Mouse (Mus musculus) v-Abl transformed pro-B cells (cell line): ENCODE data around the gene Mif.
"Not testable (repeated sequence)": the region's sequence is repeated elsewhere in the genome, so short reads cannot be mapped to it uniquely, and the experiment has no call there.

Source experiments
- in situ Hi-C, 2 experiments: fragments of 400-800 bp; cut with MboI; formaldehyde crosslinking; loops; one replicate each; pipeline ENCODE4 v1.15.1; 2025; ENCODE audit not compliant: unreplicated experiment in 2 of 2

Gene Mif

DNA sequence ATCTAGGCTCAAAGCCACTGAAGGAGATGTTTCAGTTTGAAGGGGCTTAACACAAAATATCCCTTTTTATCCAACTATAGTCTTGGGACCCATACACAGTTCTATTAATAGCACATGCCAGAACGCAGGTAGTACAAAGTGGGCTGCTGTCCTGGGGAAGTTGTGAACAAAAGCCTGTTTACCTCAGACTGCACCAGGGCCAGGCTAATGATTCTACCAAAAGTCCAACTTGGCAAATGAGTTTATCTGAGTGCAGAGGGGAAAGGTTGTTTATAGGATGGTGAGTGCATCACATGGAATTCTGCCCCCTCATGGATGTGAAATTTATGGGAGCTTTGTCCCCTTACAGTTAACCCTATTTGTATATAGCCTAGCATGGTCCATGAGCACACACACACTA lies 15.2 kb downstream of the Mif start:
- in situ Hi-C loops: no loop called here

DNA sequence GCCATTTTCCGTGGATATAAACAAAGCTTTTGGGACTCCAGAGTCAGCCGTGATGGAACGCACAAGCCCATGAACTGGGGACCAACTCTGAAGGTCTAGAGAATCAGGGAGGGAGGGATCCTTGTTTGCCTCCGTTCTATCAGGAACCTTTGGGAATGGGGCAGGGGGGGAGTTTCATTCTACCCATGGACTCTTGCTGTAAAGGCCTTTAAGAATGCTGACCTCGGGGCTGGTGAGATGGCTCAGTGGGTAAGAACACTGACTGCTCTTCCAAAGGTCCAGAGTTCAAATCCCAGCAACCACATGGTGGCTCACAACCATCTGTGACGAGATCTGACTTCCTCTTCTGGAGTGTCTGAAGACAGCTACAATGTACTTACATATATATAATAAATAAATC lies 16.1 kb downstream of the Mif start:
- in situ Hi-C loops: not testable (repeated sequence)

DNA sequence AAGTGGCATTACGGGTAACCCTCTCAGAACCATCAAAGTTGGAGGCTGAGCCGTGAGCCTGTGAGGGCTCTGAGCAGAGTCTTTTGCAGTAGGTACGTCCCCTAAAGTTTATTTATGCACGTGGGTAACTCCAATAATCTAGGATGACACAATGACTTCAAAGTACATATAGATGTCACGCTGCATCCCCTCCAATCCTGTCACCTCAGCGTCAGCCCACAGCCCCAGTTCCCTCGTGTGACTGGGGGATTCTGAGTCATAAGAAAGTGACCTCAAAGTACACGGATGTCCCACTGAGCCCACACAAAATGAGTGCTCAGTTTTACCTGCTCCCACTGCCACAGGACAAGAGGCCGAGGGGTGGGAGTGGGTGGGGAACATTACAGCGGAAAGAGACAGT lies 20.9 kb downstream of the Mif start:
- in situ Hi-C loops: no loop called here

DNA sequence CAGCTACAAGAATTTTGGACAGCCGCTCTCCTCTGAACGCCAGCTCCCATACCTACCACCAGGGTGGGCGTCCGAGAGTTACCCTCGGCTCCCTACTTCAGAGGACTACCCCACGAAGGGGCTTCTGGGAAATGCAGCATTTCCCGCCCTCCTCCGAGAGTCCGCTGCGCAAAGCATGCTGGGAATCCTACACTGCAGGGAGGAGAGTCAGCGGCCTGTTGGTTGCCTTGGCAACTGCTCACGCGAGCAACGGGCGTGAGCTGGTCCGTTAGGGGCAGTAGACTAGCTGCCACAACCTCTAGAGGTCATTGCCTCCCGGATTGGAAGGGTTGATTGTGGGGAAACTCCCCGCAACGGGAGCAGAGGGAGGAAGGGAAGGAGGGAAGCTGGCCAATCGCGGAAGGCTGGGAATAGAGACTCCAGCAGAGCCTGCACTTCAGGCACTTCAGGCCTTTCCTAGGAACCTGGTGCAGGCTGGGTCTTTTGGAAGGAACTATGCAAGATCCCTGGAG lies 22.7 kb downstream of the Mif start, which contains the start of gene Gstt2:
TSS of gene Gstt2 (minus strand) at position 177 of the 512 bp plus-strand sequence.
- in situ Hi-C loops: no loop called here

DNA sequence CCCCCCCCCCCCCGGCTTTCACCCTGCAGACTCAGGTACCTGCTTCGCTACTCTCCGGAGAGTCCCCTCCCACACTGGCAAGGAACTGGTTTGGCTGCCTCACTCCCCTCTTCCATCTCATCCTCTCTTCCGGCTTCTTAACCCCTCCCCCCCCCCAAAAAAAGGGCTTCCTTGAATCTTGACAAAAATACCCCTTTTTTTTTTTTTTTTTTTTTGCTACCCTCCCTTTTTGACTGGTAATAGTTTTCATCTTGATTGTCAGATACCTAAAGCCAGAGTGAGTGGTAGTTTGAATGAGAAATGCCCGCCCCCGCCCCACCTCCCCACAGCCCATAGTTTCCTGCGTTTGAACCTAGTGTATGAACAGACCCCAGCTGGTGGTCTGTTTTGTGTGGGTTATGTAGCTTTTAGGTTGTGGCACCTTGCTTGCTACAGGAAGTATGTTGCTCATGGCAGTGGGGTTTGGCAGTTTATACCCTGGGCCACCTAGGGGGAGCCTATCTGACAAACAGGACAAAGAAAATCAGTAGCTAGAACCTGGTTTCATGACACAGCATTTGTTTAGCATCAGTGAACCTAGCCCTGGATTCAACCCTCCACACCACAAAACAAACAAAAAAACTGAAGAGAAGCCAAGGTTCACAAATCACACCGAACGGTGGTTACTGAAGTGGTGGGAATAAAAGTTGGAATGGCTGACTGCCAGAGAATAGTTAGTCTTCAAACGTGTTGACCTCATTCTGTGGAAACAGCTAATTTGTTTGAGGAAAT lies 24.1 kb downstream of the Mif start:
- in situ Hi-C loops: no loop called here

DNA sequence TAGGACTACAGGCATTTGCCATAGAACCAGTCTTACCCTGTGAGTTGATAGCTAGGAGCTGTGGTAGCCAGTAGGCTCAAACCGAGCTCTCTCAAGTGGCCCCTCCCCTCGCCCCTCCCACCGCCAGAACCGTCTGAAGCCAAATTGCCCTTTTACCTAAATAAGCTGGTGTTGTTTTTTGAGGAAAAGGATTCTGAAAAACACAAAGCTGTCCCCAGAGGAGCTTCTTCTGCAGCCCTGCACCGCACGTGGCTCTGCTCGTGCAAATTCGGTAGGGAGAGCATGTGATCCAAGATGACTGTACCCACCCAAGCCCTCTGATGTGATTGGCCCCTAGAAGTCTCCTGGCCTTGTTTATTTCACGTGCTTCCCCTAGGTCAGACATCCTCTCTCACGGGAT lies 24.7 kb downstream of the Mif start:
- in situ Hi-C loops: no loop called here

DNA sequence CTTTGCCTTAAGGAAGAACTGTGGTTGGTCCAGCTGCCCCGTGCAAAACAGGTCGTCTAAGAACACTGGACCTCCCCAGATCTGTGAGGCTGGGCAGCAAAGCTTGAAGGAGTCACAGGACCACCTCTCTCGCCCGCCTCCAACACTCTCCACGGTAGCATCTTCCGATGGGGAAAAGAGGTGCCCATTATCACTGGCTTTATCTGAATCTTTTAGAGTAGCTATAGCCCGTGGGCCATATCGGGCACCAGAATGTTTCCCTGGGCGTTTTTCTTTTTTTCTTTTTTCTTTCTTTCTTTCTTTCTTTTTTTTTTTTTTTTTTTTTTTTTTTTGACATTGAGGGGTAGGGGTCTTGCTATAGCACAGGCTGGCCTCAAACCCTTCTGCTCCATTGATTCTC lies 25.3 kb downstream of the Mif start:
- in situ Hi-C loops: loop anchor here in 1 of 2 experiments (5.0 kb wide), 1 partner anchor 67 kb away; no protein-coding TSS in a partner anchor

DNA sequence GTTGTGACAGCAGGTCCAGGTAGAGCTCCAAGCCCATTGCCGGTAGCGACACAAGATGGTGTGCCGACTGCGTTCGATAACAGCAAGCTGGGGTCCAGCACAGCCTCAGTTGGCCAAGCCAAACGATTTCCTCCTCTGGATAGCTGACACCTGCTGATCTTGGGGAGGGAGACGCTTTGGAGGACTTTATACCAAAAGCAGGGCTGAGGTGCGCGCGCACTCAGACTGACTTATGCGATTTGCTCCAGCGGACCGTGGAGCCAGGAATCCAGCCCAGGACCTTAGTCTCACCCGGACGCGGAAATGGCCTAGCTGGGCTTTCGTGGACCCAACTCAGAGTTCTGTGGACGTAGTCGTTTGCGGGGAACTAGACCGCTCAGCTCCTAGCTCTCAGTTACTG lies 25.8 kb downstream of the Mif start:
- in situ Hi-C loops: loop anchor here in 1 of 2 experiments (5.0 kb wide), 1 partner anchor 67 kb away; no protein-coding TSS in a partner anchor

DNA sequence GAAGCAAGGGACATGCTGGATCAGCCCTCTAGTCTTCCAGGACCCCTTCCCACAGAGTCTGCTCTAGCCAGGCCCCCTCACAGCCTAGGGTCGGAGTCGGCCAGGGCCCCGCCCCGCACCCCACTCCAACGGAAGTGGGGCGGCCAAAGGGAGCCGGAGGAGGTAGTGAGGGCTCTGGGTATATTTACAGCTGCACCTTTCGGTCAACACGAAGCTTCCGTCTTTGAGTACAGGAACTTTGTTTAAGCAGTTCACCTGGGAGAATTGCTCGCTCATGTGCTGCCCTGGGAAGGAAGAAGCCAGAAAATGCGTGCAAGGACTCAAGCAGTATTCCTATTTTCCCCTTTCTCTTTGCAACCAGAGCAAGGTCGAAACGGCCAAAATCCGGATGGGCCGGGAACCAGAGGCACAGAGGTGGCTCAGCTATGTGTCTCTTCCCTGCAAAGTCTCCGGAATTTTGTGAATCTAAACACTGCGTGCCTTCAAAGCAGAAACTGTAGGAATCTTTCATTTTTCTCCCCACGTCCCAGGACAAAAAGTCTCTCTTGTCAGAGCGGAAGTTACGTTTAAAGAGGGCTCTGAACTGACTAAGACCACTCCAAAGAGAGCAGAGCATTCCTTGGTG lies 26.5 kb downstream of the Mif start:
- in situ Hi-C loops: loop anchor here in 1 of 2 experiments (5.0 kb wide), 1 partner anchor 66 kb away; no protein-coding TSS in a partner anchor

DNA sequence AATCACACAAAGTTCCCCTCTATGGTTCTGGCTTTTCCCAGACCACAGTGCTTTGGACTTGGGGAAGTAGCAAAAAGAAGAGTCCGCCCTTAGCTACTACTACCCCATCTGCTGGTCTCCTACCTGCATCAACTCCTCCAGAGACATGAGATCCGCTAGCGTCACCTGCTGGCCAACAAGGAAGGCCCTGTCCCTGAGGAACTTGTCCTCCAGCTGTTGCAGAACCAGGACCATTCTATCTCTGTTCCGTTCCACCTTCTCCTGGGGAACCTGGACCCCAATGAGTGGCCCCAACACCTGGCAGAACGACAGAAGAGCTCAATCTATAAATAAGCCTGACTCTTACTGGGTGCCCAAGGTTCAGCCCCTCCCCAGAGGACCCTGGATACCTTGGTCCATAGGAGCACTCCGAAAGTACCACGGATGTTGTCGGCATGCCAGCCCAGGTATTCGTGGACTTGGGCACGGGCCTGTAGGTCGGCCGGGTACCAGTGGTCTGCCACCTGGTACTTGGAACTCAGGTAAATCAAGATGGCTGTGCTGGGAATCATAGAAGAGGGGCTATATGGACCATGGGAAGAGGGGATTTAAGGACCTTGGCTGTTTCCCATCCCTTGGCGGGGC lies 27.7 kb downstream of the Mif start:
- in situ Hi-C loops: loop anchor here in 1 of 2 experiments (5.0 kb wide), 1 partner anchor 65 kb away; no protein-coding TSS in a partner anchor

DNA sequence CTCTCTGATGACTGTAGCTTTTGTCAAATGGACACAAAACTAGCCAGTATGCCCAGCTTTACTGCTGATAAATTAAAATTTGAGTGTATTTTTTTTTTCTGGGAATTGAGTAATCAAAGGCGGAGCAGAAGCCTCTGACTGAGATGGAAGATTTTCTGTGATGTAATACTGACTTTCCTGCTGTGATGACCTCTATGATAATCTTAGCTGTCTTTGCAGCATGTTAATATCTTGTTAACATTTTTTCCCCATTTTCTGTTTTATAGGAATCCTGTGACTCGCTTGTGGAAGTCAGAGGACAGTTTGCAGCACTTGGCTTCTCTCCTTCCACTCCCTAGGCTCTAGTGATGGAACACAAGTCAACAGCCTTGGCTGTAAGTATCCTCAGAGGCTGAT lies 29.8 kb downstream of the Mif start:
- in situ Hi-C loops: loop anchor here in 1 of 2 experiments (5.0 kb wide), 1 partner anchor 63 kb away; no protein-coding TSS in a partner anchor

DNA sequence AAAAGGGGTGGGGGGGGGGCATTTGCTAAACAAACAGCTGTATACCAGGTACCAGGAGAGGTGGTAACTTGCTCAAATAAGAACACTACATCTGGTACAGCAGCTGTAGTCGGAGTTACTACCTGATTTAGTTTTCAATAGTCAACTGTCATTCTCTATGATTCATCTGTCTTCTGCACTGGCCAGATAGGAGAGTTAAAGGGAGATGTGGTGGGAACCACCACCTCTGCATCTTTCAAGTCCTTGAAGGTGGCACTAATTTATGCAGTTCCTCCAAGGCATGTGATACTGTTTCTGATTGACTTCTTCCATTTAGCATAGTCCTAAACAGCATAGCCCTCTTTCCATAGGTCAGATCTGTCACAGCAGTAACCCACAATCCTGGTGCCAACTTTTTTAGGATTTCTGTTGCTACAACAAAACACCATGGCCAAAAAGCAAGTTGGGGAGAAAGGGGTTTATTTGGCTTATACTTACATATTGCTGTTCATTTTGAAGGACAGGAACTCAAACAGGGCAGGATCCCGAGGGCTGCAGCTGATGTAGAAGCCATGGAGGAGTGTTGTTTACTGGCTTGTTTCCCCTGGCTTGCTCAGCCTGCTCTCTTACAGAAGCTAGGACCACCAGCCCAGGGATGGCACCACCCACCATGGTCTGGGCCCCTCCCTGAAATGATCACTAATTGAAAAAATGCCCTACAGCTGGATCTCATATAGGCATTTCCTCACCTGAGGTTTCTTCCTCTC lies 30.3 kb downstream of the Mif start:
- in situ Hi-C loops: loop anchor here (5.0 kb wide), 2 partner anchors 47 to 62 kb away; partner anchors contain the start of genes Gm20441 (in 1 of the 2) and Gstt3 (in 1 of the 2)

DNA sequence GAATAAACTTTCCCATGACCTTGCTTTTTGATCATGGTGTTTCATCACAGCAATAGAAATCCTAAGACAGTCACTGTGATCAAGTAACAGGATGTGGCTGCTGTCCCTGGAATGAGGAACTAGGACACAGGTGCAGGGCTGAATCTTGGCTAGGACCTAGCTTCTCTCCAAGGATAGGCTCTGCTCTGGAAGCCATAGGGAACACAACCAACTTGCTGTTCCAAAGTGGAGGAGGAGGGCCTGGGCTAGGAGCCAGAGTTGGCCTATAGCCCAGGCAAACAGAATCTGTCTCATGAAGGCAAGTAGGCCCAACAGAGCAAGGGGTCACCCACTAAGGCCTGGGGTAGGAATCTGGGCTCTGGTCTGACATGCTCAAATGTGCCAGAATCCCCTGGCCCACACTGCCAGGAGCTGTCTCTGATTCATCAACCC lies 31.5 kb downstream of the Mif start:
- in situ Hi-C loops: loop anchor here in 1 of 2 experiments (5.0 kb wide), 1 partner anchor 46 kb away; the partner anchor contains the start of genes Gm20441 and Gstt3

DNA sequence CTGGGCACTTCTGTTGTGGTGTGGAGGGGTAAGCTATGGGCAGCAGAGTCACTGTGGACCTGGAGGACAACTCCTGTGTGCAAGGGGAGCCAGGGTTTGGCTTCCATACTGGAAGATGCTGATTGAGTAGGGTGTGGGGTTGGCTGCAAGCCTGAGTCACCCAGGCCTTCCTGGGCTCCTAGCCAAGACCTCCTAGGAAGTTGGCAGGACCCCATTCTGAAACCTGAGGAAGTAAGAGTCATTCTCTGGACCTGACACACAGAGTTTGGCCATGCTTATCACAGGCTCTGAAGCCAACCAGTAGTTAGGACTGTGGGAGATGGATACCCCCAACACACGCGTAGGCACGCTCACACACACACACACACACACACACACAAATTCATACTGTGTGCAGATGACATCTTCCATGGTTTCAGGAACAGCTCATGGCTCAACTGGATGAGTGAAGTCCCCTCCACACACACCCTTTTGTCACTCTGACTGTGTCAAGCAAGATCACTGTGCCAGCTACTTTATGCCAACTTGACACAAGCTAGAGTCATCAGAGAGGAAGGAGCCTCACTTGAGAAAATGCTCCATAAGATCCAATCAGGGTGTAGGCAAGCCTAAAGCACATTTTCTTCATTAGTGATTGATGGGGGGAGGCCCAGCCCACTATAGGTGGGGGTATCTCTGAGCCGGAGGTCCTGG lies 32.2 kb downstream of the Mif start:
- in situ Hi-C loops: loop anchor here in 1 of 2 experiments (5.0 kb wide), 1 partner anchor 46 kb away; the partner anchor contains the start of genes Gm20441 and Gstt3

DNA sequence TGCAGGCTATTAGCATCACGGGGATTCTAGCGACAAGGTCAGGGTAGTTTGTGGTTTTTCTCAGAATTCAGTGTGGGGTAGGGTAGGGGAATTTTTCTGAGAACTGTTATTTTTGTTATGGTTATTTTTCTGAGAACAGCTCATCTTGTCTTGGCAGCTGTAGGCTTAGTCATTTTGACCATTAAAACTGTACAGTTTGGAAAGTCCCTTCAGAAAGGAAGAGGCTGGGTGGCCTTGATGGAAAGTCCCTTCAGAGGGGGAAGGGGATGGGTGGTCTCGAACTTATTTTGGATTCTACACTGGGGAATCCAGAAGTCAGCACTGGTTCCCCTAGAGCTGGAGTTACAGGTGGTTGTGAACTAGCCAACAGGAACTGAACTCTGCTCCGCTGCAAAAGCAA lies 35.5 kb downstream of the Mif start:
- in situ Hi-C loops: no loop called here

DNA sequence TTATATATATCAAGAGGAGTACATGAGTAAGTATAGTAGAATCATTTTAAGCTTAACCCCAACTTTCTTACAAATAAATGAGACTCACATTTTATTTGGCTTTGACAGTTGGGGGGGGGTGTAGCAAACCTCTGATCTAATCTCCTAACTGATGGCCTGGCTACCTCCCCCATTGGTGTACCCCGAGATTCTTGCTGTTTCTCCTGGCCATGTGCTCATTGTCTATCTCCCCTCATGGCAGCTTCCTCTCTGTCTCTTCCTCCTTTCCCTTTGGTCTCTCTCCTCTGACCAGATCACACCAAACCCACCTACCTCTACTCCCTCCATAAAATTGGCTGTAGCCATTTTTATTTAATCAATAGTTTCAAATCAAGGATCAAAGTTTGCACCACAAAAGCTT lies 36.3 kb downstream of the Mif start:
- in situ Hi-C loops: no loop called here

DNA sequence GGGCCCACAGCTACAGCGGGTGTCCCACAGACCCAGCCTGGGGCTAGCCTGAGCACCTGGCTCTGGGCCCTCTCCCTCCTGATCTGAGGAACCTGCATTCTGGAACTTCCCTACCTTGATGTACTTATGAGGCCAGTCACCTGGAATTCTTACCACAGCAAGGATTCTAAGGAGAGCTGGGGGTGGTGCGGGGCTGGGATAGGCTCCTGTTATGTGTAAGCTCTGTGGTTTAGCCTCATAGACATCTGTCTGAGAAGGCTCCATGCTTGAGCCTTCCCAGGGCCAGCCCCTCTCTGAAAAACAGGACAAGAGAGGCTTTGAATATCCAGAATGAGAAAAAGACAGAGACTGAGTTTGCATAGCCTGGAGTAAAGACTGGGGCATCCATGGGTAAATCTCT lies 37.6 kb downstream of the Mif start, which contains the start of gene Gstt4:
TSS of gene Gstt4 (minus strand) at position 101 of the 400 bp plus-strand sequence.
- in situ Hi-C loops: no loop called here

DNA sequence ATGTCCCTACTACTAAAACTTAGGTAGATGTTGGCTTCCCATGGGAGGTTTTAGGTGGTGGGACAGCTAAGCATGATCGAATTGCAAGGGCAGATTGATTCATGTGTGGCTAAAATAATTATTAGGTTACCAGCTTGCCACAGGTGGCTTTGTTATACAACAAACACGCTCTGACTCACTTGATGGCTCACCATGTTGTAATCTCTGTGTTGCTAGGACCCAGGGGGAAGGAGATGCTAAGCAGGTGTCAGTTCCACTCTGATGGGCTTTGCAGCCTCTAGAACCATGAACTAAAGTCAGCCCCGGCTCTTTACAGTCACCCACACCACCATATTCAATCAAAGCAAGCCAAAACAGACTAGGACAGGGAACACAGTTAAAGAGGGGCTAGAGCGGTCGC lies 40.2 kb downstream of the Mif start:
- in situ Hi-C loops: no loop called here

DNA sequence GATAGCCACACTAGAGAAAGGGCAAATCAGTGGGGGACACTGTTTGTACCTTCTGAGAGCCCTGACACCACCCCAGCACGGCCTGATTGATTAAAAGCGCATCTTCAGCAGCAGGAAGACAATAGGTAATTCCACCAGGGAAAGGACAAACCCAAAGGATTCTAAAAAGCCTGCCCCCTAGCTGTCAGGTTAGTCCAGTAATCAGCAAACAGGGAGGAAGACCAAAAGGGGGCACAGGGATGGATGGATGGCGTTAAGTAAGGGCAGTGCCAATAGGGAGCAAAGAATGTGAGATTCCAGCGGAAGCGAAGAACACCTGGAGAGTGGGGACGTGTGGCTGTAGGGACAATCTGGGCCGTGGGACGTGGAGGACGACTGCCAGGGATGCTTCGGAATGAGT lies 41.4 kb downstream of the Mif start:
- in situ Hi-C loops: no loop called here
